Mouse (Mus musculus) heart, embryonic 16.5 days (tissue): Measurements from ENCODE around the gene Snx11. TPM values are rescaled to one million over a fixed set of nuclear protein-coding genes. Genes with fewer than 3 reads are reported as not detected.

Experiments
- ATAC-seq: fragments of 200-750 bp; cut with Nextera tagmentation; replicated peaks from 2 replicates; pipeline ENCODE4 v1.8.0; 2017; ENCODE audit warnings: moderate number of reproducible peaks; ENCODE audit not compliant: insufficient read depth, low FRiP score; ENCODE audit errors: extremely low read depth
- H3K27ac ChIP-seq: fragments of 300-500 bp; sonication (generic); 2 replicates; pipeline ENCODE4 v1.5.1; 2014; ENCODE audit warnings: mild to moderate bottlenecking, low read length, control low read depth, moderate library complexity
- H3K27me3 ChIP-seq: fragments of 300-500 bp; sonication (generic); 2 replicates; pipeline ENCODE4 v1.6.1; 2014; ENCODE audit warnings: low read length, mixed read lengths; ENCODE audit not compliant: control insufficient read depth, insufficient read depth
- H3K36me3 ChIP-seq: fragments of 300-500 bp; sonication (generic); 2 replicates; pipeline ENCODE4 v1.6.1; 2014; ENCODE audit not compliant: control insufficient read depth, insufficient read depth
- H3K4me1 ChIP-seq: fragments of 300-500 bp; sonication (generic); 2 replicates; pipeline ENCODE4 v1.6.1; 2014; ENCODE audit warnings: low read length, mixed read lengths; ENCODE audit not compliant: control insufficient read depth, insufficient read depth
- H3K4me2 ChIP-seq: fragments of 300-500 bp; sonication (generic); 2 replicates; pipeline ENCODE4 v1.6.1; 2014; ENCODE audit warnings: low read depth, mild to moderate bottlenecking, control low read depth, low read length
- H3K4me3 ChIP-seq: fragments of 300-500 bp; sonication (generic); 2 replicates; pipeline ENCODE4 v1.5.1; 2014; ENCODE audit warnings: mild to moderate bottlenecking, control low read depth, low read length
- H3K9ac ChIP-seq: fragments of 300-500 bp; sonication (generic); 2 replicates; pipeline ENCODE4 v1.6.1; 2014; ENCODE audit warnings: low read length, control low read depth
- H3K9me3 ChIP-seq: fragments of 300-500 bp; sonication (generic); replicated peaks from 2 replicates; pipeline ENCODE4 v1.6.1; 2016; ENCODE audit warnings: low read length; ENCODE audit not compliant: control insufficient read depth
- WGBS: fragments of 180-500 bp; shearing (Covaris S2); extraction: QIAGEN DNeasy Blood & Tissue Kit; methylation state at CpG from one replicate; pipeline ENCODE4 v1.1.7; 2014; 5-methylcytosine and 5-hydroxymethylcytosine counted together
- polyA plus RNA-seq: library from polyadenylated mRNA; unstranded; fragments of >200 nt; fragmentation: Nextera tagmentation; extraction: Ambion mirVana; gene quantifications from 2 replicates; pipeline ENCODE4 v1.2.1, GENCODE M21; 2015

Snx11 gene
- polyA plus RNA-seq, 1 experiment from 2014 or later, result 11.9 TPM

- ATAC-seq, result no peak
- H3K36me3 ChIP-seq, result peaks cover 29% of the 10 kb centered on the region
- WGBS, result 87% methylated on average over 9 of the region's 9 CpGs
- no peak overlapping the region for H3K4me3 ChIP-seq
- H3K4me2 ChIP-seq, result no peak overlapping the region
- H3K9me3 ChIP-seq, result no peaks in the 10 kb centered on the region
- H3K9ac ChIP-seq, result no peak overlapping the region
- peaks cover 8% of the 10 kb centered on the region for H3K4me1 ChIP-seq
- H3K27ac ChIP-seq, result no peak overlapping the region
- H3K27me3 ChIP-seq, result no peaks in the 10 kb centered on the region
These were observed 4.9 kb downstream of the Snx11 start for GRCm38 (mm10) chr11:96772413-96772812.

GRCm38 (mm10) chr11:96771274-96771975 lies 5.9 kb downstream of the Snx11 start:
- no peak for ATAC-seq
- Histone ChIP-seq H3K27ac (no peak overlapping the region), H3K27me3 (no peaks in the 10 kb centered on the region), H3K9me3 (no peaks in the 10 kb centered on the region), H3K4me3 (no peak overlapping the region), H3K36me3 (peaks cover 29% of the 10 kb centered on the region), H3K9ac (no peak overlapping the region), H3K4me2 (no peak overlapping the region), H3K4me1 (peaks cover 2% of the 10 kb centered on the region)
- 93% methylated on average over 9 of the region's 9 CpGs for WGBS

GRCm38 (mm10) chr11:96768240-96768639 lies 9.1 kb downstream of the Snx11 start:
- no peaks in the 10 kb centered on the region for H3K27me3 ChIP-seq
- H3K36me3 ChIP-seq, result peaks cover 29% of the 10 kb centered on the region
- H3K27ac ChIP-seq, result no peak overlapping the region
- H3K9ac ChIP-seq, result no peak overlapping the region
- WGBS, result 55% methylated on average over 9 of the region's 9 CpGs
- H3K4me2 ChIP-seq, result no peak overlapping the region
- no peaks in the 10 kb centered on the region for H3K4me1 ChIP-seq
- H3K4me3 ChIP-seq, result no peak overlapping the region
- no peak for ATAC-seq
- H3K9me3 ChIP-seq, result no peaks in the 10 kb centered on the region

GRCm38 (mm10) chr11:96767096-96767495 lies 10.3 kb downstream of the Snx11 start:
- H3K4me2 ChIP-seq, result no peak overlapping the region
- H3K4me1 ChIP-seq, result no peaks in the 10 kb centered on the region
- H3K9me3 ChIP-seq, result no peaks in the 10 kb centered on the region
- no peaks in the 10 kb centered on the region for H3K27me3 ChIP-seq
- 72% methylated on average over 7 of the region's 7 CpGs for WGBS
- no peak overlapping the region for H3K9ac ChIP-seq
- H3K36me3 ChIP-seq, result peaks cover 21% of the 10 kb centered on the region
- no peak for ATAC-seq
- no peak overlapping the region for H3K27ac ChIP-seq
- no peak overlapping the region for H3K4me3 ChIP-seq

GRCm38 (mm10) chr11:96766555-96766954 lies 10.8 kb downstream of the Snx11 start:
- H3K4me2 ChIP-seq, result no peak overlapping the region
- H3K27me3 ChIP-seq, result no peaks in the 10 kb centered on the region
- no peak overlapping the region for H3K9ac ChIP-seq
- peaks cover 20% of the 10 kb centered on the region for H3K36me3 ChIP-seq
- no peak overlapping the region for H3K4me3 ChIP-seq
- 77% methylated on average over 12 of the region's 12 CpGs for WGBS
- H3K9me3 ChIP-seq, result no peaks in the 10 kb centered on the region
- H3K4me1 ChIP-seq, result no peaks in the 10 kb centered on the region
- H3K27ac ChIP-seq, result no peak overlapping the region
- no peak for ATAC-seq

- no peak for ATAC-seq
- Histone ChIP-seq H3K36me3 (peaks cover 13% of the 10 kb centered on the region), H3K9ac (no peak overlapping the region), H3K27me3 (no peaks in the 10 kb centered on the region), H3K9me3 (no peaks in the 10 kb centered on the region), H3K4me2 (no peak overlapping the region), H3K27ac (peak overlapping the region; percentile 38; the same call in 1 of the 2 replicates), H3K4me3 (no peak overlapping the region), H3K4me1 (no peaks in the 10 kb centered on the region)
- 57% methylated on average over 7 of the region's 7 CpGs for WGBS
These were observed 11.7 kb downstream of the Snx11 start for GRCm38 (mm10) chr11:96765645-96766044.

- H3K27ac ChIP-seq, result peak overlapping the region; percentile 38; the same call in 1 of the 2 replicates
- no peaks in the 10 kb centered on the region for H3K9me3 ChIP-seq
- no peaks in the 10 kb centered on the region for H3K27me3 ChIP-seq
- H3K4me1 ChIP-seq, result no peaks in the 10 kb centered on the region
- no peak overlapping the region for H3K4me2 ChIP-seq
- WGBS, result 48% methylated on average over 13 of the region's 13 CpGs
- H3K4me3 ChIP-seq, result no peak overlapping the region
- no peak for ATAC-seq
- H3K36me3 ChIP-seq, result peaks cover 5% of the 10 kb centered on the region; the same call in 1 of the 2 replicates
- no peak overlapping the region for H3K9ac ChIP-seq
These were observed 12.6 kb downstream of the Snx11 start for GRCm38 (mm10) chr11:96764511-96765350.

- WGBS, result 66% methylated on average over 15 of the region's 15 CpGs
- Histone ChIP-seq H3K4me2 (no peak overlapping the region), H3K27me3 (no peaks in the 10 kb centered on the region), H3K9ac (no peak overlapping the region), H3K27ac (no peak overlapping the region), H3K36me3 (no peaks in the 10 kb centered on the region), H3K4me3 (no peak overlapping the region), H3K9me3 (no peaks in the 10 kb centered on the region), H3K4me1 (no peaks in the 10 kb centered on the region)
- no peak for ATAC-seq
These were observed 14.5 kb downstream of the Snx11 start for GRCm38 (mm10) chr11:96762742-96763470.
